Mouse (Mus musculus): Measurements from ENCODE around the gene 1700030J22Rik.
A peak's percentile ranks its signal among the peaks of the same experiment; 100 is the strongest.

- TF ChIP-seq POLR2A (IDR thresholded peaks at IDR 0.05; ENCODE audit: control insufficient read depth in 1 of 2, insufficient read depth in 1 of 2, low read depth in 1 of 2, low read length in 2 of 2, poor library complexity in 1 of 2) (no peak), EP300 (IDR thresholded peaks at IDR 0.05; ENCODE audit: low read depth in 1 of 2, low read length in 2 of 2) (peak in 1 of 2 experiments; percentile 45; a peak in 3 of 4 replicates), CTCF (IDR thresholded peaks at IDR 0.05 in 2 of 3, conservative IDR thresholded peaks at IDR 0.05 in 1 of 3; ENCODE audit: control insufficient read depth in 1 of 3, insufficient read depth in 1 of 3, low read depth in 2 of 3, low read length in 3 of 3, poor library complexity in 1 of 3, severe bottlenecking in 1 of 3) (no peak), KAT2A (conservative IDR thresholded peaks at IDR 0.05; ENCODE audit: low read depth, low read length) (no peak), ZMIZ1 (IDR thresholded peaks at IDR 0.05; ENCODE audit: low read depth, low read length) (no peak), MAX (IDR thresholded peaks at IDR 0.05; ENCODE audit: low read length) (no peak), TCF12 (IDR thresholded peaks at IDR 0.05; ENCODE audit: low read depth, low read length) (no peak), MEF2A (IDR thresholded peaks at IDR 0.05; ENCODE audit: extremely low read depth, insufficient replicate concordance, low read depth, low read length, poor library complexity, severe bottlenecking) (no peak), CHD2 (IDR thresholded peaks at IDR 0.05; ENCODE audit: low read length) (no peak)
These were observed 32.4 kb downstream of the 1700030J22Rik start for GRCm38 (mm10) chr8:116946268-116946838.

Measured in MEL (cell line).